Mouse (Mus musculus): ENCODE results near the gene Klf2.

Gene Klf2

DNA sequence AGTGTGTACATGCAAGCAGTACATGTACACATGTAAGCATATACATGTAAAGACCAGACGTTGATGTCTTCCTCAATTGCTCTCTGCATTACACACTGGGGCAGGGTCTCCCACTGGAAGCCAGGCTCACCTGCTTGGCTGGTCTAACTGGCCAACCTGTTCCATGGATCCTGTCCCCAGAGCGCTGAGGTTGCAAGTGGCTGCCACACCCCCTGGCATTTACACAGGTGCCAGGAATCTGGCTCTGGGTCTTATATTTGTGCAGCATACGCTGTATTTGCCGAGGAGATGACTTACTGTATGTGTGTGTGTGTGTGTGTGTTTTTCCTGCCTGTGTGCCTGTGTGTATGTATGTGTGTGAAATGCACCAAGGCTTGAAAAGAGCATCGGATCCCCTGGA is 11.9 kb upstream of the Klf2 start:
- no peak for DNase-seq

DNA sequence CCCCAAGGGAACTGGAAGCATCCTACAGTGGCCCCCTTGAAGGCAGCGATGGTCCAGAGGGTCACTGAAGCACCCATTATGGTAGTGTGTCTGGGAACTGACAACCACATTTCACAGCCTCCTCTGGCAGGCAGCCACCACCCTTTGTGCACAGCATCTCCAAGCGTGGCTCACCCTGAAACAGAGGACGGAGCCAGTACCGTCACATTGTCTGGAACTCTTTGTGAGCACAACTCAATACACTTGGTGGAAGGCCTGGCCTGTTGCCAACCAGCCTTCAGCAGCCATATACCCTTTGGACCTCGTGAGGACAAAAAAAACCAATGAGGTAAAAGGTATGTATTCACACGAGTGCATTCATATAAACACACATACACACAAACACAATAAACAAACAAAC is 10.6 kb upstream of the Klf2 start:
- peak; percentile 33 for DNase-seq

DNA sequence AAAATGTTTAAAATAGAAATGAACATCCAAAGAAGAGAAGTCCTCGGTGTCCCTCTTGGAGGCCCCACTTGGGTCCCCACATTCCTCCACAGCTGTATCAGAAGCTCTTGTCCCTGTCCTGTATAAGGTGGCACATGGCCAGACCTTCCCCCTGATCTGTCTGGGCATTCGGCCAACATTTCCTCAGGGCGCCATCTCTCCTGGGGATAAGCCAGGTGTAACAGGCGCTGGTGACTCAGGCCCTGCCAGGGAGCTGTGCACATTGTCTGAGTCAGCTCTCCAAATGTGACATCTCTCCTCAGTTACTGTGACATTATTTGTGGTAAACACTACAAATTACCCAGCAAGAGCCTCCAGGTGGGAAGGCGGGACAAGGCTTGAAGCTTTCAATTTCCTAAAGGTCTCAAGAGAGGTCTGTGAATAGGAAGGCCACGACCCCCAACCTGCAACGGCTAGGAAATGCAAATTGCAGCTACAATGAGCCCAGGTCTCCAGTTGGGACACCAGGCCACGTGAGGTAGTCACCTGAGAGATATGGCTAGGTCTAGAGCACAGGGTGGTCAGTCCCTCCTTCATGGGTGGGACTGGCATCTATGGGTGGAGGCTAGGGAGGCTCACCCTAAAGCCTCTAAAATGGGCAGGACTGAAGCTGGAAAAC is 7.9 kb upstream of the Klf2 start:
- DNase-seq, result peak; percentile 49

DNA sequence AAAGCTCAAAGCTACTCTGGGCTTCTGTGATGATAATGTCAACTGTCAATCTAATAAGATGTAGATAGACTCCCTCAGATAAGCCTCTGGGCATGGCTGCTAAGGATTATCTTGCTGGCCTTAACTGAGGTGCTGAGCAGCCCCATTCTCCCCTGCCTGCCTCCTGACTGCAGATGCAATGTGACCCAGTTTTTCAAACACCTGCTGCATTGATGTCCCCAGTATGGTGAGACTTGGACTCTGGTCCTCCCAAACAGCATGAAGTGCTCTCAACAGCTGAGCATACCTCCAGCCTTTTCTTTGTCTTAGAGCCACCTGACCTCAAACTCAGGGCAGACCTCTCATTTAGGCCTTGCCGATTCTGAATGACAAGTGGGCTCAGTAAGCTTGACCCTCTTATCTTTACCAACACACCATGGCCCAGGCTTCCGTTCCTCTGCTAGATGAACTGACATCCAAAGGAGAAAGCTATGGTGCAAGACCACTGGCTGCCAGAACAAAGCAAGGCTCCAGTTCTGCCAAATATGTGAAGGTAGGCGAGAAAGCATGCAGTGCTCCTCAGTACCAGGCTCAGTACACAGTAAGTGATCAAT is 5.8 kb upstream of the Klf2 start:
- DNase-seq, result peak; percentile 62

DNA sequence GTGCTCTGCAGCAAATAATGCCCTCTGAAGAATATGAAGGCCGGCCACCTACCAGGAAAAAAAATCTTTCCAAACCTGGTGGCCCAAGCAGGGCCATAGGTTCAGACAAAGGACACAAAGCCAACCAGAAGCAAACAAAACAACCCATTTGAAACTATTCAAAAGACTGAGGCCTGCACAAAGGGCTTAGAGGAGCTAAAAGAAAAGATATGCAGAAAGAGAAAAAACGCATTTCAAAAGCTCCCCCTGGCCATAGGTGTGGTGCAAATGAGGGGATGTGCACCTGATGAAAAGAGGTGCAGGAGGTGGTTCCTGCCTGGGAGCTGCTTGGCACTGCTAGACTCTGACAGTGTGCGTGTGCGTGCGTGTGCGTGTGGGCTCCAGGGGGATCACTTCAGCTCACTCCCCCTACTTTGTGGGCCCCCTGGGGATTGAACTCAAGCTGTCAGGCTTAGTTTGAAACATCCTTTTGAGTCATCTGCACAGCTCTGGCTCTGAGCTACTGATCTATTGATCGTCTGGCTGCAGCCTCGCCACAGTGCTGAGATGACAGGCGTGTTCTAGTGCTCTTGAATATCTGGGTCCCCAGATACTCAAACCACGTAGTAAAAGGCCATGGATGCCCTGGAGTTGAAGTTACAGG is 2.7 kb upstream of the Klf2 start:
- peak; percentile 55 for DNase-seq

DNA sequence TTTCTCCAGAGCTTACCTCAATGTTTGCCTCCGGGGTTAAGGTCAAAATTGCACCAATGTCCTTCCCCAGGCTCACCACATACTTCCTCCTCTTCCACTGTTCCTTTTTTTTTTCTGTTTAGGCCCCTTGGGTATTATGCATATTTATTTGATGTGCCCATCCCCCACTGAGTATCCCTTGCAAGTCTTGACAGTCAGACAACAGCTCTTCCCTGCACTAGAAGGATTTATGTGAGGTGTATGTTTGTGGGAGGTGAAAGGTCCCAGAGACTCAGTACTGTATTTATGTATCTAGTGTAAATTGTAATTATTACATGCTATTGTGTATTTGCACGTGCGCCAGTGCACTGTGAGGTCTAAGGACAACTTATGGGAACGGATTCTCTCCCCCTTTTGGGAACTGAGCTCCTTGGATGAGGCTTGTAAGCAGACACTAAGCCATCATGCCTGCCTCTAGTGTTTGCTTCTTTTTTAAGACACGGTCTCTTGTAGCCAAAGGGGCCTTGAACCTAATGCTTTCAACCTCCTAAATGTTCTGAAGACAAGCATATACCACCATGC is 1.0 kb upstream of the Klf2 start:
- DNase-seq, result peak; percentile 11

DNA sequence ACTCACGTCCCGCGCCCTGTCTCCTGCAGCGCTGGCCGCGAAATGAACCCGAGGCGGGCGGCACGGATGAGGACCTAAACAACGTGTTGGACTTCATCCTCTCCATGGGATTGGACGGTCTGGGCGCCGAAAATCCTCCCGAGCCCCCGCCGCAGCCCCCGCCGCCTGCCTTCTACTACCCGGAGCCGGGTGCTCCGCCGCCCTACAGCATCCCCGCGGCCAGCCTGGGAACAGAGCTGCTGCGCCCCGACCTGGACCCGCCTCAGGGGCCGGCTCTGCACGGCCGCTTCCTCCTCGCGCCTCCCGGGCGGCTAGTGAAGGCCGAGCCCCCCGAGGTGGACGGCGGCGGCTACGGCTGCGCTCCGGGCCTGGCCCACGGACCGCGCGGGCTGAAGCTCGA is 564 bp downstream of the Klf2 start:
- no peak for DNase-seq

DNA sequence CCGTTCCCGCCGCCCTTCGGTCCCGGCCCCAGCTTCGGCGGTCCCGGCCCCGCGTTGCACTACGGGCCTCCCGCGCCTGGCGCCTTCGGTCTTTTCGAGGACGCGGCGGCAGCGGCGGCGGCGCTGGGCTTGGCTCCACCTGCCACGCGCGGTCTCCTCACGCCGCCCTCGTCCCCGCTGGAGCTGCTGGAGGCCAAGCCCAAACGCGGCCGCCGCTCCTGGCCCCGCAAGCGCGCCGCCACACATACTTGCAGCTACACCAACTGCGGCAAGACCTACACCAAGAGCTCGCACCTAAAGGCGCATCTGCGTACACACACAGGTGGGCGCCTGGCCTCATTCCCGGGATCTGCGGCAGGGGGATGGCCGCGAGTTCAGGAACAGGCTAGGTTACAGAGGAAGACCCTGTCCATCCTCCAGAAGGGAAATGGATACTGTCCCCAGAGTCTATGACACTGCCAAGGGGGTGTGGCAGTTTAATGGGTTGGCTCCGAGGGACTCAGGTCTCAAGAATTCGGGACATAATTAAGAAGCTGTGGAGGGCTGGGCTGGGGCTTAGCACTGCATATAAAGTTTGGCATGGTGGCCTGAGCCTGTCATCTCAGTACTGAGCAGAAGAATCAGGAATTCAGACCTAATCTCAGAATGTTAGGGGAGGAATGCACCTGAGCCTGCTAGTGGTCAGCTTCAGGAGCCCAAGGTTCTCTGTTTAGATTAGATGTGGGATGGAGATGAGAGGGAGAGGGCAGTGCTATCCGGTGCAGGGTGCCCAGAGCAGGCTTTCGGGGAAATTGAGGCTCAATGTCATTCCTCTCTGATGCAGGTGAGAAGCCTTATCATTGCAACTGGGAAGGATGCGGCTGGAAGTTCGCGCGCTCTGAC is 1.3 kb downstream of the Klf2 start:
- DNase-seq, result peak; percentile 44

DNA sequence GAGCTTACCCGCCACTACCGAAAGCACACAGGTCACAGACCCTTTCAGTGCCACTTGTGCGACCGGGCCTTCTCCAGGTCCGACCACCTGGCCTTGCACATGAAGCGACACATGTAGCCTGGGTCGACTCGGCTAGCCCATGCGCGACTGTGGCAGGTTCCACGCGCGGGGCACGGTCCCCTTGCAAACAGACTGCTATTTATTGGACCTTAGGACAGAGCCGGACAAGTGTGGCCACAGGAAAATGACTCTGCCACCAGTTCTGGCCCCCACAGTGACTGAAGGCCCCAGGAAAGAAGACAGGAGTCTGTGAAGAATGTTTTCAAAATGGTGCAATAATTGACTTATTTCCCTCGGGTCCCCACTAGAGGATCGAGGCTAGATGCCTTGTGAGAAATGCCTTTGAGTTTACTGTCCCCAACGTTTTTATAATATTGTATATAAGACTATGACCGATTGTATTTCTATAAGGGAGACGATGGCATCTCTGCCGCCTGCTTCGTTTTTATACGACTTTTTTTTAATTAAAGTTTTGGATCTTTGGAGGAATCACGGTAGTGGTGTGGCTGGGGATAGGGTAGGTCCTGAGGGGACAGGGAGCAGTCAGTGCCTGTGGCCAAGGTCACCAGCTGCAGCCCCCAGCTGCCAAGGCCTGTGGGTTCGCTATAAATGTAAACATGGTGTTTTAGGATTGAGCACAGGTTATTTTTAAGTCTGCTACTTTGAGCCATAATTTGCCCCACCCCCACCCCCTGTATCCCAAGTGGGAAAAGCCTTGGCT is 2.2 kb downstream of the Klf2 start:
- DNase-seq, result no peak

DNA sequence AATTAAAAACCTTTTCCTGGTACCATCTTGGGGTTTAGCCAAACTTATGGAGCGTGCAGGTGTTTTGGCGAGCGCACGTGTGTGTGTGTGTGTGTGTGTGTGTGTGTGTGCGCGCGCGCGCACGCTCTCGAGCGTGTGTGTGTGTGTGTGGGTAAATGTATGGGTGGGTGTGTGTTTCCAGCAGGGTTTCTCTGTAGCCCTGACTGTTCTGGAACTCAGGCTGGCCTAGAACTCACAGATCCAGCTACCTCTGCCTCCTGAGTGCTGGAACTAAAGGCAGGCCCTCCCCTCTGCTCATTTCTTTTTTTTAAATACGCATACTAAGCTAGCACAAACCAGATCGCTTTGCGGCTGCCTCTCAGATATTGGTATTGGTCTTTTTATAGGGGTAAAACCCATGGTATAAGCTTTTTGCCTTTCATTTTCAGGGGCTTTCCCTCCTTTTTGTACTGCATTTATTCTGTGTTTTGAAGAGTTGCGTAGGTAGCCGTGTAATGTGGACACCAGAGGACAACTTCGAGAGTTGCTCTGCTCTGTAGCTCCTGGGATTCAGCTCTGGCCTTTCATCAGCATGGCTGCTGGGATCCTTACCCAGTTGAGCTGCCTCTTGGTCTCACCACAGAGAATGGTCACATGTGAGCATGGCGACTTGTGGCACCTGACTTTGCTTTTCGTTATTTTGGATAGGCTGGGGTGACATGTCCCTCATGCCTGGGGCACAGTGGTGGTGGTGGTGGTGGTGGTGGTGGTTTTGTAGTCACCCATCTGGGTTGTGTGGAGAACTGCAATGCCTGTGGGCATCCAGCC is 3.0 kb downstream of the Klf2 start:
- DNase-seq, result no peak

DNA sequence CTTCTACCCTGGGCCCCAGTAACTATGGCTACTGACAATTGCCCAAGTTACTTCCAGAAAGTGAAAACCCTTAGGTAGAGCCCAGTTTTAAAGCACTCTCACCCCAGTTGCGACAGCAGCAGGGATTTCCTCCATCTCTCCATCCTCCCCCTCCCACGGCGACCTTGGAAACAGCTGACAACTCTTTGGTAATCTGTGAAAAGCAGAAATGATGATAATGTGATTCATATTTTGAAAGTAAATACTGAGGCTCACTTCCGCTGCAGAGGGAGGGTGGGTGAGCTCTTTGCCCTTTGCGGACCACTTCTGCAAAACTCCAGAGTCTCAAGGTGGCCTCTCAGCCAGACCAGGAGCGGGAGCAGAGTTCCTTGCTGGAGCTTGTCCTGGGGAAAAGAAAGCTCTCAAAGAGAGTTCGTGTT is 3.6 kb downstream of the Klf2 start:
- no peak for DNase-seq

DNA sequence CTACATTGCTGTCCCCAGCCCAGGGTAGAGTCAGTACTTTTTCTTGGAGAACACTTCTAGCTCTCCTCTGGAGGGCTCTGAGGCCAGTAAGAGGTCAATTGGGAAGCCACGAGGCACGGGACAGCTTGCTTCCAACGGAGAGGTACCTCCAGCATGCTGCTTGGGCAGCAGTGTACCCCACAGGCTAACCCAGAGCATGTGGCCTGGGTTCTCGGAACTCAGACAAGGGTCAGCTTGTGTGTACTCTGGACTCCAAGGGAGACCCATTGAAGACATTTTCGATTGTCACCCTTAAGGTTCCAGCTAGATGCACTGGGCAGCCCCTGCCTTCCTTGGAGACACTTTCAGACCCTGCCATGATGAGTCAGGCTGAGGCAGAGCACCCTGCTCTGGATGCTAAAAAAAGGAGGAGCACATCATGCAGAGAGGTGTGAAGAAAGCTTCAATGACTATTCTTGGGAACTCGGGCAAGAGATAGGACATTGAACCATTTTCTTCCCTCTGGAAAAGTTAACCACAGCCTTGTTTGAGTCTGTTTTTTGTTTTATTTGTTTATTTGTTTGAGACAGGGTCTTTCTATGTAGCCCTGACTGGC is 4.4 kb downstream of the Klf2 start:
- no peak for DNase-seq

DNA sequence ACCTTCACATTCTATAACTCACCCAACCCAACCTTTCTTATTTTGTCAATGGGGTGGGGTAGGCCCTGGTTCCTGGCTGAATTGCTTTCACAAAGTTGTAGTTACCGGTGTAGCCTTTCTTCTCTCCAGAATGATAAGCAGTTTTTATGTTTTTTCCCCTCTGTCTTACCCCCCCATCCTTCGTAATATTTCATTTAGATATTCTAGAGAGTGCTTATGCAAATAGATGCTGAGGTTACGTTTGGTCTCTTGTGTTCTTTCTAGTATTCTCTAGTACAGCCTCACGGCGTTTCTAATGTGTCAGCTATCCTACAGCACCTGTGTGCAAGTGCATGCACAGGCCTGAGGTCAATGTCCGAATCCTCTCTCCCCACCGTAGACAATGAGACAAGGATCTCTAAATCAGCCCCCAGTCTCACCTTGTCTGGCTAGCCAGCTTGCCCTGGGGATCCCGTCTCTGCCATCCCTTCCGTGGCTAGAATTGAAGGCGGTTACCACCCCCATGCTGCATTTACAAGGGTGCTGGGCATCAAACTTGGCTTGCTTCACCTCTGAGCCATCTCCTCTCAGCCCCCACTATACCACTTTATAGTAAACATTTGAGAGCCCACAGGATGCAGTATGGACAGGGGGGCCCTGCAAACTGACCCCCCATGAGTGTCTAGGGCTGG is 5.3 kb downstream of the Klf2 start:
- DNase-seq, result no peak

DNA sequence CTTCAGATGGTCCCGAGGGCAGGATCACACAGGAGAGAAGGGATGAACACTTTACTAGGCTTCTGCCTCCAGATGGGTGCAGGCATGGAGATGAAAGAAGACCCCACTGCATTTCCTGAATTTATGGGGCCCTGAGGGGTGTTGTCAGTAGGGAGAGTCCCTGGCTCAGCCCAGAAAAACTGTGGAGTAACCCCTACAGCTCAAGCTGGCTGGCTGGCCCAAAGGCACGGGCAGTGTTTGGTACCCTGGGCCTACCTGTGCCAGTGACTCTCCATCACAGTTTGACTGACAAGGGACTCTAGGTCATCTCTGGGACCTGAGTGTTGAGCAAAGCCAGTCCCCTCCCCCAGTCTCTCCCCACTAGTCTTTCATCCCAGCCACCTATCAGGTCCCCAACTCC is 5.9 kb downstream of the Klf2 start:
- DNase-seq, result no peak

DNA sequence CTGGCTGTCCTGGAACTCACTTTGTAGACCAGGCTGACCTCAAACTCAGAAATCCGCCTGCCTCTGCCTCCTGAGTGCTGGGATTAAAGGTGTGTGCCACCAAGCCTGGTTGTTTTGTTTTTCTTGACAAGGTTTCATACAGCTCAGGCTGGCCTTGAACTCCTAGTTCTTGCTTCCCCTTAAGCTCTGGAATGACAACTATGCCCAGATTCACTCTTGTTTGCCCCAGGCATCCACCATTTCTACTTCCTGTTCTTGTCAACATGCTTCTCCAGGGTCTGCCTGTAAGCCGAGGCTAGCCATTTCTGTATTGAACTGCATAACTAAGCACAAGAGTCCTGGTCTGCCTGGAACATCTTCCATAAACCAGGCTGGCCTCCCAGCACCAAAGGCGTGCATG is 10.3 kb downstream of the Klf2 start:
- DNase-seq, result no peak

DNA sequence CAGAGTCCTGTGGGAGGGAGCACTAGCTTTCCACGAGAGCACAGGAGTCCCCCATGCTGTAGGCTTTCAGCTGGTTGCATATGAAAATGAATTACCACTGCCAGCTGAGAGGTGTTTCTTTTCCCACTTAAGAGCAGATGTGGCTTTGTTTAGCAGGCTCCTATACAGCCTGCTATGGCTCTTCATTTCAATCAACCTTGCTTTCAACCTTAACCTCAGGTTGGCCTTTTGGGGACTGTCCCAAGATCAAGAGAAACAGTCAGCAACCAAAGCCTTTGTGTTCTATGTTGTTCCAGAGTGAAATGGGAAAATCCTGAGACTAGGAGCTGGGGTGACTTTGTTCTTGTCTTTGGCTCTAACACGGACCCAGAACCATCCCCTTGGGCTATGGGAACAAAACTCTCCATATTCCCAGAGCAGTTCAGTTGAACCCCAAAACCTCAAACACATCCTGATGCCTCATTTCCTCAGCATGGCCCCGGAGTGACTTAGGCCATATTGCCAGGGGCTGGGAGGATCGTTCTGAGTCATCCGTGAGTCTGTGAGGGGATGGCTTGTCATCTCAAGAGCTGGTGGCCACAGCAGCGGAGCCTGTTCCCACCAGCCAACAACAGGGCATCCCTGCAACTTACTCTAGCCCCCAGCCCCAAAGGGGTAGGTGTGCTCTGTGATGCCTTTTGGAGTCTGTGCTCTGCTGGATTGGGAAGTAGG is 12.1 kb downstream of the Klf2 start:
- no peak for DNase-seq

DNA sequence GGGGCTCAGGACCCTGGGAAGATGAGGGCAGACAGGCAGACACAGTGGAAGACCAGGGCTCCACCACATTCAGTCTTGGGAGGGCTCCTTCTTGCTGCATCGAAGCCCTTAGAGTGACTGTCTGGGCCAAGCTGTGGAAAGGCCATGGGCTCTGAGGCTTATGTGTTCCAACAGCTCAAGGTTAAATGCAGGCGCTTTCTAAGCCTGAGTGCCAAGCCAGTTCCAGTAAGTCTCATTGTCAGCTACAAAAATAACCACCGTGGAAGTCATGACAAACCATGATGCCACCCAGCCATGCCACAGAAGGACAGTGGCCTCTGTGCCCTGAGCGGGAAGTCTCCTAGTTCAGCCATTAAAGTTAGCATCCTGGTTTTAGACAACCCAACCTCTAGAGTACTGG is 12.8 kb downstream of the Klf2 start:
- DNase-seq, result no peak

DNA sequence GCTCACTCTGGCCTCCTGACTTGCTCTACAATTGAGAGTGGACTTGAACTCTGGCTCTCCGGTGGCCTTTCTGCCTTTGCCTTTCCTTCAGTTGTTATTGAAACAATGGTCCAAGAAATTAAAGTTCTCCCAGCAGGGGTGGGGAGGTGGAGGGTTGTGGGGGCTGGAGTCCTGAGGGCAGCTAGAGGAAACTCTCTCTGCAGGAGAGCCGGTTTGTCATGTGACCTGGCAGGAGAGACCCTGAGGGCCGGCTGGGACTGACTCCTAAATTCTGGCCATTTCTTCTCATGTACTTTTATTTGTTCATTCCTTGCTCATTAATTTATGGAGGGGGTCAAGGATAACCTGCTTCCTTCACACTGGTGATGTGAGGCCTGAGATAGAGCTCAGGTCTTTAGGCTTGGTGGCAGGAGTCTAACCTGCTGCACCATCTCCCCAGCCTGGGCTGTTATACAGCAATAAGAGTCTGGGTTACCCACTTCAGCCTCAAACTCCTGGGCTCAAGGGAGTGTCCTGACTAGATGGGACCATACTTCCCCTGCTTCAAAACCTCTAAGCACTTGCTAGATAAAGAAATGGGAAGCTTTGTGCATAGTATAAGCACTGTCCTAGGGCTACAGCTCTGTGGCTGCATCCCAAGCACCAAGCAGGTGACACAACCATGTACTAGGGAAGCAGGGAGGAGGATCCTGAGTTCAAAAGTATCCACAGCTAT is 14.8 kb downstream of the Klf2 start:
- no peak for DNase-seq

DNA sequence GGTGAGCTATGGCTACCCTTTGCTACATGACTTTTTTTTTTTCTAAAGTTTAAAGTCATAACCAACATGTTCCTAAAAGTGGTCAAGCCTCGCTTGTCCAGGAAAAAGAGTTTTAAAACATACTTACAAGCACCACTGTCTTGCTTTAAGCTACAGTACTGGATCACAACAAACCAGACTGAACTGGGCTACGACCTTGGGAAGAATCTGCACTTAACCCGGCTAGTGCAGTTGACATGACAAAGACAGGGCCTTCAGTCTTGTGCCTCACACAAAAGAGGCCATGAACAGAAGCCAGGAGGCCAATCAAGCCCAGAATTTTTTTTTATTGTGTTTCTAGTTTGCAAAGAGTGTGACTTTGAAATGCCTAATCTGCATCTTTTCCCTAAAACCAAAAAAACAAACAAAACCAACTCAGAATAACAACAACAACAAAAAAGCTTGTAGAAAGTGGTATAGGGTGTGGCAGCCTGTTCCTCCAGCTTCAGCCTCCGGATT is 15.4 kb downstream of the Klf2 start:
- no peak for DNase-seq

All from retina, postnatal 1 day (tissue).